Mouse (Mus musculus) spleen, adult 12 weeks (tissue): ENCODE results near the gene Cfap299.
A peak's percentile ranks its signal among the peaks of the same experiment; 100 is the strongest.
"Not testable (repeated sequence)": the region's sequence is repeated elsewhere in the genome, so short reads cannot be mapped to it uniquely, and the experiment has no call there.

Experiments used
- DNase-seq: peaks from one replicate; pipeline ENCODE4 v3.0.0; 2022; ENCODE audit warnings: low spot score

The Cfap299 gene

DNA sequence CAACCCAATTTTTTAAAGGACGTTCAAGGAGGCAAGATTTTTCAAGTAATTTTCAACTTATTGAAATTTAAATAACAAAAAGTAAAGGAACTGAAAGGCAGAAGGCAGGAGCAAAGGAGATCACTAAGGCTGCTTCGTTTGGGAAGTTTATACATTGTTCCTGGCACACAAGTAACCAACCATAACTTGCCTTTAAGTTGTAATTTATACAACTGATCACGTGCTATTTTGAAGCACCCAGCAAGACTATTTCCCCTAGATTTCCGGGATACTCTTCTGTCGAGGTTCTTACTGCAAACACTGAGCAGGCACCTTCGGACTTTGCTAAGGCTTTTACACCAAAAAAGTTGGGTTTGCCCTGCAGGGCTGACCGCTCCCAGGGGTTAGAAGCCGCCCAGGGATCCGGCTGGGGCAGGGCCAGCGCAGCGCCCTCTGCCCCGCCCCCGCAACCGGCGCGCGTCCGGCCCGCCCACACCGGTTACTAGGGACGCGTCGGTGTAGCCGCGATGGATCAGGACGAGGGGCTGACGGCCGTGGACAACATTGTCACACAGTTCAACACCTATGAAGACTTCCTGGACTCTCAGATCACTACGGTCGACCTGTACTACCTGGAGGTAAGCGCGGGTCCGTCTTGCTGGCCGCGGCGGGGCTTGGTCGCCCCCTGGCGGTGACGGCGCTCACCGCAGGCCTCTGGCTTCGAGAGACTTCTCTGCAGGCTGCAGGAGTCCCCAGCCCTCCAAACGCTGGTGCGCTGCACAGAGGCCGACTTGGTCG is at the start of gene Cfap299:
TSS of gene Cfap299 (plus strand) at position 457 of the 777 bp plus-strand sequence.
- peak; percentile 43 for DNase-seq

DNA sequence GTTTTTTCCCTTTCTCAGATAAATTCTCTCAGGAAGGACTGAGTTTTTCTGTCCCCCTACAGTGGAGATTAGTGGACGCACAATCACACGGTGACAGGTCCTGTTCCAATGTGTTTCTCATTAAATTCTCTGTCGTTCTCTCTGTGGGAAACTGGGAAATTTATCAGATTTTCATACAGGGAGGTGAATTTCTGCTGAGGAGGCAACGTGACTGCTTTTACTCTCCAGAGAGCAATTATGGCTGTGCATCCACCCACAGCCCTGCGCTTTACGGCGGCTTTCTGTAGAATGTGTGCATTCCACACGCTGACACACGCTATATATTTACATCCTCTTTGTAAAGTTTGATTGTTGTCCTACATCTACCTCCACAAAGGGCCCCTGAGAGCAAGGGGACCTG is 47.1 kb upstream of the Cfap299 start:
- no peak for DNase-seq

DNA sequence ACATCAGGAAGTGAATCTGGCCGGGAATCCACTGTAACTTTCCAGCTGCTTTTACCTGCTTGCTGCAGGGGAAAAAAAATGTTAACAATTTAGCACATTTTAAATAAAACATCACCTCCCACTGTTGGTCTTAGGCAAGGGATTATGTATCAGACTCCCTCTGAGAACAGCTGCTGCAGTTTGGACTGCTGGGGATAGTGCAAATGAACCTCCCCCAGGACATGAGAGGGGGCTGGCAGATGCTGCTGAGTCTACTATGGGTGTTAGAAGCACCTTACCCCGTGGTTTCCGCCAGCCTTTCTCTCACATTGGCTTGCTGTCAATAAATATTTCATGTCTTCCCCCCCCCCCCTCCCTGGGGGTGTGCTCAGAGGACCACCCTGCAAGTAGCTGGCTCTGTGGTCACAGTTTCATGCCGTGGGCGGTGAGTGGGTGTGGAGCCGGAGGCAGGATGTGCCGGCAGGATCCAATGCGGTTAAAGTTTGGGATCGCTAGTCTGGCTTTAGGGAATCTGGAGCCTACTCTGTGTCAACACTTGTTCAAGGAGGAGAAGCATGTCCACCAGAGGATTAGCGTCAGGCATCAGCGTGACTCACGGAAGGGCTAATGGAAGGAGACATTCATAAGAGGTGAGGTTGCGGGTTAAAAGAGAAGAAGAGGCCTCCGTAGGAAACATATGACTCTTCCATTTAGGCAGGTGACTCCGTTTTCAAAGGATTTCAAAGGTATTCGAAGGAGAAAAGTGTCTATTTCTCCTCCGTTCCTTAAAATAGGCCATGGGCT is 45.2 kb upstream of the Cfap299 start:
- DNase-seq = no peak

DNA sequence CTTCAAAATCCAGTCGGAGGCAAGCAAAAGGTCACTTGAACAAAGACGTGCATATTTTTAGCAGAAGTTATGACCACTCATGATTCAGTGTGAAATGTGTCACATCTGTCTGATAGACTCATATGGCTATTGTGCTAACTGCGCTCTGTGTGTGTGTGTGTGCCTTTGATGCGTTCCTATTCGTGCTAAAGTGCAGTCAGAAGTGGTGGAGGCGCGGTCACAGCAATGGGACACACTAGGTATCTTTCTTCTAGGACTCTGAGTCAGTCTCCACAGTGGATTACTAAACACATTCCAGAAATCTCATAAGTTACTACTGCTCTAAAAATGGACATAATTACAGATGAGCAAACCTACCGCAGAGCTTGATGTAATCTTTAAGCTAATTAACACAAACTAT is 38.5 kb upstream of the Cfap299 start:
- DNase-seq = no peak

DNA sequence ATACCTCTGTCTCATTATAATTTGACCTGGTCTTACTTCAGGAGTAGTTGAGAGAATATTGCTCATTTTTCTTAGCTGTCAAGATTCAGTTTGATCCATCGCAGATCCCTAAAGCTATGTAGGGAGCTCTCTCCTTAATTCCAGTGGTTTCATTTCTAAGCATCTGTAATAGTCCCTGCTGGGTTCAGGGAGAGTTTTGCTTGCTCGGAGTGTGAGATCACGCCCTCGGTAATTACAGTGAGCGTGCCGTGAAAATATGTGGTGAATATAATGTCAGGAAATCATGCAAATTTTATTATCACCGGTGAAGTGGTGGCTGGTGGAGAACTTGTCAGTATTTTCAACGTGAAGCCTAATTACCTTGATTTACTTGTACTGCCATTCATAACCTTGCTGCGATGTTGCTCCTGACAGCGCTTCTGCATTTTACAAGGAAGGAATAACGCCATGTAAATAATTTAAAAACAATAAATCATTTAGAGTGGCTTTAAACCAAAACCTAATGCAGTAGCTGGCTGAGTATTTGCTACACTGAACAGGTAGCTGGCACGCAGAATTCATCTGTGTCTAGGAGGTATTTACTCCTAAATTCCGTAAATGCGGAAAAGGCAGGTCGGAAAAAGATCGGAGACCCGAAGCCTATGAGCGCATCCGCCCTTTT is 36.6 kb upstream of the Cfap299 start:
- DNase-seq = no peak

DNA sequence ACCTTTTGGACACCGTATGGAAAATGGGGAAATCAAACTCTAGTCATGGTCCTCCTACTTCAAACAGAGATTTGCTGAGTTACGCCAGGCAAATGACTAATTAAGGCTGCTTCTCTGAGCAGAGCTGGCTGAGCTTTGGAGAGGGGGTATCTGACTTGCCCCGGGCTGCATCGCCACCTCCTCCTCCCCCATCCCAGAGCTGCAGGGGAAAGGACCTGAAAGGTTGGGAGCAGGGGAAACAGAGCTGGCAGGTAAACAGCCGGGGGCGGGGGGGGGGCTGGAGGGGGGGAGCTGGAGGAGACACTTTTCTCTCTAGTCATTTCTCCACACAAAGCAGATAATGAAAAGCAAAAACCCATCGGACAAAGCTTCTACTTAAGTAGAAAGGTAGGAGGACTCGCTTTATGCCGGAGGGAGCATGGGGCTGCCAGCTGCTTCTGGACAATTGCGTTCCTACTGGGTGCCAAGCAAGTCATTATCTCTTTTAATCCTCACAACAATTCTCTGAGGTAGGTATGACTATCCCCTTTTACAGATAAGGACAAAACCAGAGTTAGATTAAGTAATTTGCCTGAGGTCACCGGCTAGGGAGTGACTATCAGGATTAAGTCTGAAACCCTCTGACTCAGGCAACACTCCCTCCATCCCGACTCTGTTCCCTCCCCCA is 35.9 kb upstream of the Cfap299 start:
- no peak for DNase-seq

DNA sequence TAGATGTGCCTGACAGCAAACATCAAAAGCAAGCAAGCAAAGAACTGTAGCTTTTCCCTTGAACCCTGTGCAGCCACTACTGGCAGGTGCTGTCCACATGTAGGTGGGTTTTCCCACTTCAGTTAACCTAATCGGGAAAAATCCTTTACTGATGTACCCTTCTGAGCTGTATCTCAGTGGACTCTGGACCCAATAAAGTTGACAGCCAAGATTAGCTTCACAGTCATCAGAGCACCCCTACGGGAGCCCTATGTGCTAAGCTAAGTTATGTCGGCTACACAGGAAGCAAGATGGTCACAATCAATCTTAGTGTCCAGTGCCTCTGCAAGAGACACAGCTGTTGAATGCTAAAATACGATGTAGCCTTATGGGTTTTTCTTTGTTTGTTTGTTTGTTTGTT is 29.0 kb upstream of the Cfap299 start:
- DNase-seq = no peak

DNA sequence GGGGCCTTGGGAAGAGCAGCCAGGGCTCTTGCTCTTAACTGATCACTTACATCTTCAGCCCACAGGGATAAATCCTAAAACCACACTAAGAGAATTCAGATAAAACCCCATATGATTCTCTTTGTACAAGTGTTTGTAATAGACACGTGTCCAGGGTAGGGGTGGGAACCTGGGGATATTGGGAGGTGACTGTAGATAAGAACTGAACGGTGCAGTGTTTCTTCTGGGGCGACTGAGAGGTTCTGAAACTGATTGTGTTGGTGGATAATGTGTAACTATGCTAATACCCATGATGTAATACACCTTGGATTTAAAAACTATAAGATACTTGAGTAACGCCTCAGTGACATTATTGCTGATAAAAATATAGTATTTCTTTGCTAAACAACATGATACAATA is 23.4 kb upstream of the Cfap299 start:
- no peak for DNase-seq

DNA sequence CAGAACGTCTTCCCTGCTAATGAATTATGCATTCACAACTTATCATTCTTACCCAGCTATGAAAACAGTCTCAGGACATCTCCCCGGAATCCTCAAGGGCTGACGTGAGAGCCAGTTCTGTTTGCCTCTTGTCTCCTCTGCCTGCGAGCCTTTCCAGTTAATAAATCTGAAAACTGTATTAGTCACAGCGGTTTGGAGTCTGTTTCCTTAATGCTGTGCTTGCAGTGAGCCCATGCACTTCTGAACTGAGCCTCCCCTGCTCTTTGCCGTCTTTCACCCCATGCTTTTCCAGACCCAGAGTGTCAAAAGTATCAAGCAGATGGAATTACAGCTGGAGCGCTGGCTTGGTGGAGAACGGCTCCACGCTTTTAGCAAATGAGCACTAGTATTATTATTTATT is 22.6 kb upstream of the Cfap299 start:
- no peak for DNase-seq

DNA sequence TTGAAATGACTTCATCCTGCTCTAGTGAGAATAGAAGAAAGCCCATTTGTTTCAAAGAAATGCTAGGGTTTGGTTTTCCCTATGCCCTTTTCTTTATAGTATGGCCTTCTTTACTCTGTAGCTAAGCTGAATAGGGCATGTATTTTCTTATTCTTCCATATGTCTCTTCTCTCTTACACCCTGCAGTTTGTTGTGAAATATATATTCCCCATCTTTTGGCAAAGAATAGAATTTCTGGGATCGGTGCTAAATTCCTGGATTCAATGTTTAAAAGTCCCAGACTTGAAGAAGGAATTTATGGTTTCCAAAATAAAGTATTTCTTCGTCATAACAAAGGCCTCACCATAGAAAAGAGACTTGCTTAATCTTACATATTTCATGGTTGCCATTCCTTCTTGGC is 2.5 kb upstream of the Cfap299 start:
- DNase-seq = no peak

DNA sequence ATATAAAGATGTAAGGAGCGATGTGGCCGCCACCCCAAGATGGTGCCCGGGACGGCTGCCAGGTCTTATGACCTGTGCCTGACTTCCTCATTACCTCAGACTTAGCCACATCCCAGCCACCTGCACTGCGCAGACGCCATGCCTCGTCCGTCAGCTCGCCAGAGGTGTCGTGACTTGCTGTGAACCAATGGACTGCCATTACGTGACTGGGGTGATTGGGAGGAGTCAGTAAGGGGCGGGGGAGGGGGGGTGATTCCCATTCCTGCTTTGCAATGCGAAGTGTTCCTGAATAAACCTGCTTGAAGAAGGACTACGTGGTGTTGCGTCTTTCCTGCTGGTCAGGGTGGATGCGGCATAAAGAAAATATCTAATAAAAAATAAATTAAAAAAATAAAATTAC is 14.6 kb downstream of the Cfap299 start:
- not testable (repeated sequence) for DNase-seq

DNA sequence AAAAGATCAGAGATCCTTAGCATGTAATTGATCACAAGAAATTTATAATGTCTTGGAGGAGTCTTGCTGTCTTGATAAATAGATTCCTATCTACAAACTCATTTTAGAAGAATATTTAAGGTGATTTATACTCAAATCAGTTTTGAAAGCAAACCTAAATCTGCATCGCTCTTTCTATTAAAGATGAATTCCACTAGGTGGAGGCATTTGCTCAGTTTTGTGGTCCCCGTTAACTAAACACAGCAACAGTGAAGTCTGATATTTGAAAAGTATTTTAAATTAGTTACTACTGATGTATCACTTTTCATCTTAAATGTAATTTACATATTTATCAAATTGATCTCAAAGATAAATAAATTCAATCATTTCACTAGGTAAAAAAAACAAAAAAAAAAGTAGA is 15.5 kb downstream of the Cfap299 start:
- DNase-seq = no peak

DNA sequence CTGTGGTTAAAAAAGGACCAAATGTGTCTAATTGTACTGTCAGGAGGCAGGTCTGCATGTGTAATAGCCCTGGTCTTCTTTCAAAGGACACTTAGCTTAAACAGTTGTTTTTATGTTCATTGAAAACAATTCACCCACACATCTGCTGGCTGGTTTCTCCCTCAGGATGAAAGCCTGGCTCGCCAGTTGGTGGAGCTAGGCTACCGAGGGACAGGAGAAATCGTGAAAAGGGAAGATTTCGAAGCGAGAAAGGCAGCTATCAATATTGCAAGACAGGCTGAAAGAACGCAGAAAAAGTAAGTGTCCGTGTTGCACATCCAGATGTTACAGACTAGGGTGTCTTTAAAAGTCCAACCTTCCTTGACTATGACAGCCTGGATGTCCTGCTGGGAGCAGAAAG is 17.0 kb downstream of the Cfap299 start:
- no peak for DNase-seq

DNA sequence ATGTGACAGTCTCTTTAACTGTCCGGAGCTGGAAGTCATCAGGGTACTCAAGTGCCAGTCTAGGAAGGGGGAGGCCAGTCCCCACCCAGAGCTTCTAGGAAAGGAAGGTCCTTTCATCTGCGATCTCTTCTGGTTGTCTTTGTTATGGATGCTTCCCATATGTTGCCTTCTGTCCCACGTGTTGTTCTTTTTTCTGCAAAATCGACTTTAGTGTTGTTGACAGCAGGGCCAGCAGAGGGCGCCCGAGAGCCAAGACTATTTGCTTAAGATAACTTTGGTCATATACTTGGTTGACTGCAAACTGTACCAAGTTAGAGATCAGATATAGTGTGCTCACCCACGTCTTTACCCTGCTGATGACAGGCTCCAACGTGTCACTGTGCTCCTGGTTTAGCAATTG is 19.5 kb downstream of the Cfap299 start:
- DNase-seq = no peak

DNA sequence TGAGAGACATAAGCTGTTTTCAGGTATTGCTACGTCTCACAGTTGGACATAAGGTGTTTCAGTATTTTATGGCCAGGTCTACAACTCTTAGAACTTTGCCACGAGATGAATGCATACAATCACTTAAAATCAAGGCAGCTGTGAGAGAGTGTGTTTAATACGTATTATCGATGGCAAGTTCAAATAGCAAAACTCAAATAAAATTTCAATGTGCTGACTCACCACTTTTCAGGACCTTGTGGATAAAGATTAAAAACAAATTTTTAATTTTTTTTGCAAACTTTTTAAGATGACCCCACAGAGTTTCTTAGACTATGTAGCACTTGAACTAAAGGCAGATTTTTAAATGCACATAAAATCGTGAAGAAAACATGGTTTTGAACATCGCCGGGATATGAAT is 30.8 kb downstream of the Cfap299 start:
- DNase-seq = no peak

DNA sequence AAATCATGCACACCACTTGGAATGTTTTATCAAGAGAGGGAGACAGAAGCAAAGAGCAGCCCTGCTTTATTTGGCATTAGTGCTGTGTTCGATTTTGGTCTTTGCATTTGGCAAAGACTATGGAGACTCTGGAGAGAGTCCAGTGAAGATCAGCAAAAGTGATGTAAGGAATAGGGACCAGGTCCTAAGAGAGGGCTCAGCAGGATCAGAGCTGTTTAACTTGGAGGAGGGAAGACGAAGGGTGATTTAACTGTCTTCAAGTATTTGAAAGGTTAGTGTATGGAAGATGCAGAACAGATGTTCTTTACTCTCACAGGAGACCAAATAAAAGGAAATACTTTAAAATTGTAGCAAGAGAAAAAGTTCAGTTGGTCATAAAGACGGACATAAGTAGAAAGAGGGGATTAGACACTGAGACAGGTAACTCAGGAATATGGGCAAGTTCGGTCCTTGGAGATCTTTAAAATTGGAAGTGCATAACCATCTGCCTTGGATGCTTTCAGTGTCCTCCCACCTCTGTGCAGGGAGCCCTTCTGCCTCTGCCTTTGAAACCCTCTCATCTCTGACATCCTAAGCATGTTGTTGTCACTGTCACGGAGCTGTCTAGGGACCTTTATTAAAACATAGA is 31.8 kb downstream of the Cfap299 start:
- no peak for DNase-seq

DNA sequence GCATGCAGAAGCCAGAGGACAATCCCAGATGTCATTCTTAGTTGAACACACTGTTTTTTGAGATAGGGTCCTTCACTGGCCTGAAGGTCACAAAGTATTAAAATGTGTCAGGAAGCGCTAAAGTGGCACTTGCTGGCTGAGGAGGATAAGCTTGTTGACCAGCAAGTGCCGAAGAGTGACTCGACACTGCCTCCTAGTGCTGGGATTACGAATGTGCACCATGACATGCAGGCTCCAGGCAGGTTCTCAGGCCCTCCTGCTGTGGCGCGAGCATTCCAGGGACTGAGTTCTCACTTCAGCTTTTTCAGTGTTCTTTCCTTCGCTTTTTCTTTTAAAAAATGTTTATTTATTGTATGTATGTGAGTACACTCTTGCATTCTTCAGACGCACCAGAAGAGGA is 34.3 kb downstream of the Cfap299 start:
- no peak for DNase-seq

DNA sequence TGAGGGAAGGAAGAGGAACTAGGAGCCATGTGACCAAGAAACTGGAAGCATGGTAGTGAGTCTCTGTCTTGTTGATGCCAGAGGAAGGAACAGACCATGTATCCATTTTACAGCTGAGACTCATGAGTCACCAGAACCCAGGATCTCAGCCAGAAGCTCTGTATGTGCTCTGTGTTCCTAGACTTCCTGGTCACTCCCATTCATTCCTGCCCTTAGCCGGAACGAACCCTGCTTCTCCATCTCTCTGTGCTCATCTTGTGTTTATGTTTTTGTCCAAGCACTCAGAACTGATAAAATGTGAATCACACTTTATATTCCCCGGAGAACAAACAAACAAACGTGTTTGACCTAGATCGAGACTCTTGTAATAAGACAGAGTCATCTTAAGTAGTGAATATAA is 36.2 kb downstream of the Cfap299 start:
- DNase-seq = no peak

DNA sequence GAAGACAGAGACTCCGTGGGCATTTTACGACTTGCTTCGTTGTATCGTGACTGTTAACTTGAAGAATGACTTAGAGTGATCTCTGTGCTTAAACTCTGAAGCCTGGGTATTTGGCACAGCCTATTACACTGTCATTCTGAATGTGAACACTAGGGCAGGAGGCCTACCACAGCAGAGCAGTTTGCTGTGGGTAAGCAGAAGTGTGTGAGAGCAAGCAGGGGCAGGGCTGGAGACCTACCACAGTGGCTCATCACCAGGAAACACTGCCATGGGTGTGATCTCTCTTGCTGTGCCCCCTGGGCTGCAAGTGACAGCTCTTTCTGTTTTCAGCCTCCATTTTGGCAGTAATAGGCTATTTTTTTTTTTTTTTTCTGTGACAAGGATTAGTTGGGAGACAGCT is 39.7 kb downstream of the Cfap299 start:
- no peak for DNase-seq

DNA sequence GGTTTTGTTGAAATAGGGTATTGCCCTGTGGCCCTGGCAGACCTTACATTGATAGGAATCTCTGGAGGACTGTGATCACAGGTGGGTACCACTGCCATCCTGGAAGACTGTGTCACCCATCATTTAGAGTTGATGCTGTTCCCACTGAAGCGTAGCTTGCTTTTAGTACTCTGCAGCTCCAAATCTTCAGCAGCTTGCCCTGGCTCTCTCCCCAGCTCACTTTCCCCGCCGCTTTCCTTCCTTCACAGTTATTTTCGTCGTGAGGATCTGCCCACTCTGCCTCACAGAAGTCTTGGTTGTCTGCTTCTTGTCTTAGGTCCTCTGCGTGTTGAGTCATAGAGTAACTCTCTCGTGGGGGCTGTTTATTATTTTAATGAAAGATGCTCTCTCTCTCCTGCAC is 40.3 kb downstream of the Cfap299 start:
- no peak for DNase-seq

DNA sequence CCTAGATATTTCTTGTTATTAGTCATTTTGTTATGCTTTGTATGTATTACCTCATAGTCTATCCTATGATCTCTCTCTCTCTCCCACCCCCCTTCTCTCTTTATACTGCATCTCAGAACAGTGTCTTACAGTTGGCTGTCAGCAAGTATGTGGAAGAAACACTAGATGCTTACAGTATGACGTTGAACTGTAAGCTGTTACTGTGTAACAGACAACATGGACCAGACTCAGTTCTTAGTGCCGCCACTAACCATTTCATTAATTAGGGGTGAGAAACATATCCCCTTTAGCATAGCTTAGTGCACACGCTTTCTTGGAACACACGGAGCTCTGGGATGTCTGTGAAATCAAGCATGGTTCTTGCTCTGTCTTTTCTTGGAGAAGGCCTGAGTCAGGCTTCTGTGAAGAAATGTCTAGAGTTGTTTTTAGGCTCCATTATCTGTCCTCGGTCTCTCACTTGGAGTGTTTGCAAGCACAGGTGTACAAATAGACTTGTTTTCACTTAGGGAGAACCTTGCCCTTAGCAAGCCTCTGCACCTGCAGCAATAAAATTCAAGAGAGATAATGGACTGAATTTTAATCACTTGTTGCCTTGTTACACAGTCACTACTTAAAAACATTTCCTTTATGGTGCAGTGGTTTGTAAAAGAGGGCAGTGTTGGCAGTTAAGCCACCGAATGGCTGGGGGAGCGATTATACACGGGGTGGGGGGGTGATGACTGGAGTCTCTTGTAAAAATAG is 47.1 kb downstream of the Cfap299 start:
- DNase-seq = no peak

DNA sequence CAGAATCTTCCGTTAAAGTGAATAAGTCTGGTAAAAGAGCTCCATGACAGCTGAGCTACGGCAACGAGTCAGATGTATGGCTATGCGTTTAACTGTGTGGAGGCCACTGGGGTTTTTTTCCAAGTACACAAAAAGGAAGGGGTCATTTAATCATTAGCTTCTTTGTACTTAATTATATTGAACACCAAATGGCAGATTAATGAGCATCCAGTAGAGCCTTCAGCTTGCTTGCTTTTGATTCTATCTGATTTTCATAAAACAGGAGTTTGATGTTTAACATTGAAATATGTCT is 47.6 kb downstream of the Cfap299 start:
- DNase-seq = no peak
